Mouse (Mus musculus) hindbrain, embryonic 14.5 days (tissue): ENCODE measurements around the gene Rcc1l. TPM values are rescaled to one million over a fixed set of nuclear protein-coding genes. Genes with fewer than 3 reads are reported as not detected.
A peak's percentile ranks its signal among the peaks of the same experiment; 100 is the strongest.

ENCODE experiments used
- ATAC-seq: fragments of 200-750 bp; cut with Nextera tagmentation; 2 replicates; pipeline ENCODE4 v1.8.0; 2017; ENCODE audit warnings: moderate number of reproducible peaks, mild to moderate bottlenecking, moderate TSS enrichment, moderate library complexity; ENCODE audit not compliant: low FRiP score
- DNase-seq: peaks from one replicate; pipeline ENCODE4 v3.0.0-alpha.2; 2015; ENCODE audit warnings: low spot score
- H3K27ac ChIP-seq: fragments of 300-500 bp; sonication (generic); 2 replicates; pipeline ENCODE4 v1.5.1; 2014; ENCODE audit warnings: mild to moderate bottlenecking, moderate library complexity
- H3K27me3 ChIP-seq: fragments of 300-500 bp; sonication (generic); 2 replicates; pipeline ENCODE4 v1.6.1; 2014; ENCODE audit warnings: mild to moderate bottlenecking, low read length, mixed read lengths; ENCODE audit not compliant: control insufficient read depth, insufficient read depth
- H3K36me3 ChIP-seq: fragments of 300-500 bp; sonication (generic); replicated peaks from 2 replicates; pipeline ENCODE4 v1.6.1; 2014; ENCODE audit not compliant: control insufficient read depth, insufficient read depth
- H3K4me1 ChIP-seq: fragments of 300-500 bp; sonication (generic); replicated peaks from 2 replicates; pipeline ENCODE4 v1.6.1; 2014; ENCODE audit warnings: antibody characterized with exemption, low read length, mixed read lengths; ENCODE audit not compliant: control insufficient read depth, insufficient read depth
- H3K4me2 ChIP-seq: fragments of 300-500 bp; sonication (generic); replicated peaks from 2 replicates; pipeline ENCODE4 v1.6.1; 2014; ENCODE audit warnings: mild to moderate bottlenecking, moderate library complexity
- H3K4me3 ChIP-seq: fragments of 300-500 bp; sonication (generic); replicated peaks from 2 replicates; pipeline ENCODE4 v1.5.1; 2014; ENCODE audit warnings: mild to moderate bottlenecking, low read length
- H3K9ac ChIP-seq: fragments of 300-500 bp; sonication (generic); 2 replicates; pipeline ENCODE4 v1.6.1; 2014
- H3K9me3 ChIP-seq: fragments of 300-500 bp; sonication (generic); 2 replicates; pipeline ENCODE4 v1.6.1; 2016; ENCODE audit warnings: low read length; ENCODE audit not compliant: control insufficient read depth
- WGBS: fragments of 180-500 bp; shearing (Covaris S2); extraction: QIAGEN DNeasy Blood & Tissue Kit; methylation state at CpG from one replicate; pipeline ENCODE4 v1.1.7; 2014; 5-methylcytosine and 5-hydroxymethylcytosine counted together
- polyA plus RNA-seq: library from polyadenylated mRNA; unstranded; fragments of >200 nt; fragmentation: Nextera tagmentation; extraction: Ambion mirVana; gene quantifications from 2 replicates; pipeline ENCODE4 v1.2.1, GENCODE M21; 2014

Rcc1l gene
- polyA plus RNA-seq, 1 experiment from 2014 or later, result 16.6 TPM

GRCm38 (mm10) chr5:134193664-134194063 lies 17.1 kb upstream of the Rcc1l start:
- no peak for ATAC-seq

GRCm38 (mm10) chr5:134188571-134188970 lies 12.0 kb upstream of the Rcc1l start:
- Histone ChIP-seq H3K27me3 (no peaks in the 10 kb centered on the region), H3K36me3 (peaks cover 7% of the 10 kb centered on the region; the same call in 1 of the 2 replicates), H3K4me3 (no peak overlapping the region), H3K27ac (no peak overlapping the region), H3K4me1 (no peaks in the 10 kb centered on the region), H3K9me3 (no peaks in the 10 kb centered on the region), H3K9ac (no peak overlapping the region), H3K4me2 (no peak overlapping the region)
- 84% methylated on average over 7 of the region's 7 CpGs for WGBS
- ATAC-seq (no peak), DNase-seq (no peak)

More at GRCm38 (mm10) chr5:134193664-134194063, 17.1 kb upstream of the Rcc1l start:
- 94% methylated on average over 8 of the region's 8 CpGs for WGBS
- no peaks in the 10 kb centered on the region for H3K27me3 ChIP-seq
- H3K4me1 ChIP-seq, result no peaks in the 10 kb centered on the region
- DNase-seq, result no peak
- H3K27ac ChIP-seq, result no peak overlapping the region
- no peak overlapping the region for H3K4me2 ChIP-seq
- no peaks in the 10 kb centered on the region for H3K9me3 ChIP-seq
- no peak overlapping the region for H3K4me3 ChIP-seq
- H3K36me3 ChIP-seq, result peaks cover 35% of the 10 kb centered on the region
- no peak overlapping the region for H3K9ac ChIP-seq

- no peak for ATAC-seq
- peaks cover 13% of the 10 kb centered on the region for H3K4me1 ChIP-seq
- WGBS, result 77% methylated on average over 4 of the region's 4 CpGs
- no peak overlapping the region for H3K4me2 ChIP-seq
- no peaks in the 10 kb centered on the region for H3K9me3 ChIP-seq
- no peak overlapping the region for H3K4me3 ChIP-seq
- H3K9ac ChIP-seq, result no peak overlapping the region
- DNase-seq, result no peak
- H3K36me3 ChIP-seq, result no peaks in the 10 kb centered on the region
- no peak overlapping the region for H3K27ac ChIP-seq
- no peaks in the 10 kb centered on the region for H3K27me3 ChIP-seq
Observed at GRCm38 (mm10) chr5:134186961-134187731, 10.6 kb upstream of the Rcc1l start.

- Histone ChIP-seq H3K9ac (no peak overlapping the region), H3K27ac (no peak overlapping the region), H3K9me3 (no peaks in the 10 kb centered on the region), H3K36me3 (no peaks in the 10 kb centered on the region), H3K27me3 (no peaks in the 10 kb centered on the region), H3K4me1 (peaks cover 15% of the 10 kb centered on the region), H3K4me2 (no peak overlapping the region), H3K4me3 (no peak overlapping the region)
- WGBS, result 93% methylated on average over 3 of the region's 3 CpGs
- DNase-seq (no peak), ATAC-seq (no peak)
Observed at GRCm38 (mm10) chr5:134186059-134186458, 9.5 kb upstream of the Rcc1l start.

- Histone ChIP-seq H3K4me3 (peak within 1 kb of the TSS; percentile 59), H3K9me3 (no peaks in the 10 kb centered on the region), H3K9ac (peak within 1 kb of the TSS; percentile 73), H3K4me2 (peak within 1 kb of the TSS; percentile 59), H3K27ac (peak within 1 kb of the TSS; percentile 96), H3K36me3 (no peaks in the 10 kb centered on the region), H3K27me3 (no peaks in the 10 kb centered on the region), H3K4me1 (peaks cover 15% of the 10 kb centered on the region)
- peak; percentile 99 for DNase-seq
- ATAC-seq, result peak; percentile 96
- under 1% methylated on average over 92 of the region's 92 CpGs for WGBS
Observed at GRCm38 (mm10) chr5:134183880-134184808, 7.6 kb upstream of the Rcc1l start, which contains the start of gene Gtf2ird2. Gene Gtf2ird2, plus strand, starts transcription at chr5:134184019.

- WGBS, result 59% methylated on average over 7 of the region's 7 CpGs
- H3K27ac ChIP-seq, result peak overlapping the region; percentile 96
Observed at GRCm38 (mm10) chr5:134183162-134183561, 6.6 kb upstream of the Rcc1l start.

GRCm38 (mm10) chr5:134182735-134183134 lies 6.2 kb upstream of the Rcc1l start:
- H3K4me3 ChIP-seq, result peak overlapping the region; percentile 59; the same call in 1 of the 2 replicates
- WGBS, result 67% methylated on average over 4 of the region's 4 CpGs
- ATAC-seq, result no peak
- H3K4me1 ChIP-seq, result peaks cover 15% of the 10 kb centered on the region
- no peak overlapping the region for H3K27ac ChIP-seq
- no peaks in the 10 kb centered on the region for H3K36me3 ChIP-seq
- H3K4me2 ChIP-seq, result peak overlapping the region; percentile 59
- DNase-seq, result no peak
- no peaks in the 10 kb centered on the region for H3K9me3 ChIP-seq
- peak overlapping the region; percentile 73 for H3K9ac ChIP-seq
- H3K27me3 ChIP-seq, result no peaks in the 10 kb centered on the region

More at GRCm38 (mm10) chr5:134183162-134183561, 6.6 kb upstream of the Rcc1l start:
- Histone ChIP-seq H3K27me3 (no peaks in the 10 kb centered on the region), H3K36me3 (no peaks in the 10 kb centered on the region), H3K4me3 (peak overlapping the region; percentile 59), H3K4me1 (peaks cover 15% of the 10 kb centered on the region), H3K9me3 (no peaks in the 10 kb centered on the region), H3K9ac (peak overlapping the region; percentile 73), H3K4me2 (peak overlapping the region; percentile 59)
- ATAC-seq (no peak), DNase-seq (no peak)

- DNase-seq (no peak), ATAC-seq (no peak)
- no peak overlapping the region for H3K4me2 ChIP-seq
- H3K27ac ChIP-seq, result no peak overlapping the region
- H3K9ac ChIP-seq, result no peak overlapping the region
- H3K4me3 ChIP-seq, result no peak overlapping the region
- H3K9me3 ChIP-seq, result no peaks in the 10 kb centered on the region
- peaks cover 15% of the 10 kb centered on the region for H3K4me1 ChIP-seq
- H3K36me3 ChIP-seq, result no peaks in the 10 kb centered on the region
- whole genome bisulfite sequencing, result 49% methylated on average over 3 of the region's 3 CpGs
- H3K27me3 ChIP-seq, result no peaks in the 10 kb centered on the region
Observed at GRCm38 (mm10) chr5:134182172-134182571, 5.6 kb upstream of the Rcc1l start.

- no peaks in the 10 kb centered on the region for H3K9me3 ChIP-seq
- H3K4me2 ChIP-seq, result no peak overlapping the region
- no peaks in the 10 kb centered on the region for H3K36me3 ChIP-seq
- ATAC-seq (no peak), DNase-seq (peak; percentile 95)
- peaks cover 22% of the 10 kb centered on the region for H3K4me1 ChIP-seq
- no peak overlapping the region for H3K4me3 ChIP-seq
- no peak overlapping the region for H3K27ac ChIP-seq
- WGBS, result 23% methylated on average over 7 of the region's 7 CpGs
- H3K9ac ChIP-seq, result no peak overlapping the region
- no peaks in the 10 kb centered on the region for H3K27me3 ChIP-seq
Observed at GRCm38 (mm10) chr5:134179871-134180270, 3.3 kb upstream of the Rcc1l start.
